Mouse (Mus musculus): ENCODE results near the gene Sept14. TPM values are rescaled to one million over a fixed set of nuclear protein-coding genes. Genes with fewer than 3 reads are reported as not detected.

Gene Sept14
- polyA plus RNA-seq (2012; ENCODE audit: low replicate concordance) = not detected in 2 replicates

DNA sequence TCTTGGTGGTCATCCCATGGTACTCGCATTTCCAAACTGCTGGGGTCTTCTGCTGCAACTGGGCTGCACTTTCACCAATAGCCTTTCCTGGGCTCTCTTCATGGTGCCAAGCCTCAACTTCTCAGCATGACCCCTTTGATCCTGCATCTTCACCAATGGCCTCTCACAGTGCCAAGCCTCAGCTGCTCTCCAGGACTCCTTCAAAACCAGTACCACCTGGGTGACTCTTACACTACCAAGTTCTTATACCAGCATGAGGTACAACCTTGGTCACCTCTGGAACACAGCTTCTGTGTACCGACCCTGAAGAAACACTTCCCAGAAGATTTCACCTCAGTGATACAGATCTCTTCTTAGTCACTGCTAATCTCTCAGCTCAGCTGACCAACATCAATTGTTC lies at the start of gene Sept14:
TSS of gene Sept14 (minus strand) at position 101 of the 400 bp plus-strand sequence.

DNA sequence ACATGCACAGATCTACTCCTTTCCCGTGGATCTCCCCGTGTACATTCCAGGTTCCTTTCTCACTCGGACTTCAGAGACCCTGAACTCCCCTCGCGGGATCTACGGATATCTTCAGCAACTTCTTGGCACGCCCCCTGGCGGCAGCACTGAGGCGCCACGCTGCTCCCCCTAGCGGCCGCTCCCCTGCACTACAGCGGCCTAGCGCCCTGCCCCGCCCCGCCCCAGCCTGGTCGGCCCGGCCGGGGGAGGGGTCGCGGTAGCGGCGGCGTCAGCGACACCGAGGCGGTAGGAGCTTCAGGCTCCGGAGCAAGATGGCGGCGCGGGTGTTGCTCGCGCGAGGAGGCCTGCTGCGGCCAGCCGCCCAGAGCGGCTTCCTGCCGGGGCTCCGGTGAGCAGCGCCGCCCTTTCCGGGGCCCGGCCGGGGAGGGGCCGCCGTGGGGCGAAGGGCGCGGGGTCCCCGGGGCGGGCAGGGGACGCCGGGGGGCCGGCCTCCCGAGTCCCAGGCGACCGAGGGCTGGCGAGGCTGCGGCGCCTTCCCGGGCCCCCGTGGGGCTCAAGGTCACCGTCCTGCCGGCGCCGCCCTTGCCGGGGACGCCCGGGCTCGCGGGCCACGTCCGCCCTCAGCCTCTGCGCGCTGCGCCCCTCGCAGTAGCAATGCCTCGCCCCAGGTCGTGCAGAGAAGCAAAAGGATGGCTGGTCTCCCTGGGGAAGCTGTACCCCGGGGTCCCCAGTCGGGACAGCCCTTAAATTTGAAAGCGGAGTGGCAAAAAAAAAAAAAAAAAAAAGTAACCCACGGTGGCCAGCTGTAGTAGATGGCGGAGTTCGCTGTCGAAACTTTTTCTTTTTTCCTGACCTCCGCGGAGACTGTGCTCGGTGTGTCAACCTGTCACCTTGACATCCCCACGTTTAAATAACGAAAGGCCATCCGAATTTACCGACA lies 16.8 kb upstream of the Sept14 start, which contains the start of gene Nipsnap2:
TSS of gene Nipsnap2 (plus strand) at position 230 of the 940 bp plus-strand sequence.

DNA sequence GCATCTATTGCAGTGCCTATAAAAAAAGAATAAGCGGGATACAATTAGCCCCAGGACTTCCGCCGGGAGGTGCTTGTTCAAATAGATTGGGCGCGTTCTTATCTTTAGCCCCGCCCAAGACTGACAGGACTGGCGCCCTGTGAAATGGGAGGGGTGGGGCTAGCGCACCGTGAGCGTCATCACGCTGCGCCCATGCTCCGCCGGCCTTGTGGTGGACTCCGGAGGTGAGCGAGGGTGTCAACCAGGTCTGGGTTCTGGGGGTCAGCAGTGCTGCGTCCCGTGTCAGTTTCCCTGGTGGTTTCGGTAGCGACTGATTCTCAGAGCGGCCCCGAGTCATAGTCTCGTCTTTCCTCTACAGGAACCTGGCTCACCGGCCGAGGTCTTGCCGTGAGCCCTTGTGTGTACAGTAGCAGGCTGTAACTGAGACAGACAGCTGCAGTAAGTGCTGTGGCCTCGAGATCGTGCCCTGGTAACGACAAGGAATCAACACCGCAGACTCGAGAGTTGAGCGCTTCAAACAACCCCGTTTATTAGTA lies 7.1 kb upstream of the Sept14 start, which contains the start of gene Mrps17:
TSS of gene Mrps17 (plus strand) at position 172 of the 536 bp plus-strand sequence.

DNA sequence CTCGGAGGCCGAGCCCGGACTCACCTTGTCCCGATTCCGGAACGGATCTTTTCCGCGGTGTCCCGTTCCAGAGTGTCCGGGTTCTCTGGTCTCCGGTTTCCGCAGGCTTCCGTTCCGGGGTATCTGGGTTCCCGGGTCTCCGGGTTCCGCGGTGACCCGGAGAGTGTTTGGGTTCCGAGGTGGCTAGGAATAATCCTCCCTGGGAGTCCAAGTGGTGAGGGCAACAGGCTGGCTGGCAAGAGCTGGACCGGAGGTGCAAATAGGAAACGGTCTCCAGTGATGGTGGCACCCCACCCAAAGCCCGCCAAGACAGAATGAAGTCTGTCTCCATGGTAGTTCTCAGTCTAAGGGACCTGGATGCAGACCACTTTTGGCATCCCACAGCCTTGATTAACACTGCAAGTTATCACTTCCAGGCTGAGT lies 38.3 kb downstream of the Sept14 start, which contains the start of gene Zfp11:
TSS of gene Zfp11 (minus strand) at position 64 of the 423 bp plus-strand sequence.

Other genes with a start within 250 kb of the Sept14 start
- gene Sfswap, start 207.3 kb downstream of the Sept14 start, polyA plus RNA-seq (2012; ENCODE audit: low replicate concordance) = 73.8 and 115 TPM in 2 replicates
- 1.5 and 1.7 TPM in 2 replicates for gene Mmp17, start 124.3 kb downstream of the Sept14 start, polyA plus RNA-seq (2012; ENCODE audit: low replicate concordance)
- gene Zfp11, start 38.4 kb downstream of the Sept14 start, polyA plus RNA-seq (2012; ENCODE audit: low replicate concordance) = 0.13 and 0.17 TPM in 2 replicates
- gene Mrps17, start 7.0 kb upstream of the Sept14 start, polyA plus RNA-seq (2012; ENCODE audit: low replicate concordance) = 3.9 and 21.4 TPM in 2 replicates
- 20.0 and 33.7 TPM in 2 replicates for gene Nipsnap2, start 16.6 kb upstream of the Sept14 start, polyA plus RNA-seq (2012; ENCODE audit: low replicate concordance)
- 6.4 and 24.2 TPM in 2 replicates for gene Psph, start 78.9 kb upstream of the Sept14 start, polyA plus RNA-seq (2012; ENCODE audit: low replicate concordance)
- gene Sumf2, start 138.5 kb upstream of the Sept14 start, polyA plus RNA-seq (2012; ENCODE audit: low replicate concordance) = 4.7 and 5.4 TPM in 2 replicates
- gene Chchd2, start 179.0 kb upstream of the Sept14 start, polyA plus RNA-seq (2012; ENCODE audit: low replicate concordance) = 193 and 352 TPM in 2 replicates
- gene Zbed5, start 187.2 kb upstream of the Sept14 start, polyA plus RNA-seq (2012; ENCODE audit: low replicate concordance) = 0.63 and 9.1 TPM in 2 replicates
- gene Phkg1, start 190.0 kb upstream of the Sept14 start, polyA plus RNA-seq (2012; ENCODE audit: low replicate concordance) = 0.12 TPM in 1 of 2 replicates, not detected in the other
- 2.1 and 4.2 TPM in 2 replicates for gene Nupr1l, start 200.0 kb upstream of the Sept14 start, polyA plus RNA-seq (2012; ENCODE audit: low replicate concordance)
- gene Vkorc1l1, start 233.5 kb upstream of the Sept14 start, polyA plus RNA-seq (2012; ENCODE audit: low replicate concordance) = 6.3 and 7.4 TPM in 2 replicates